Mouse (Mus musculus) intestine, postnatal 0 days (tissue): Measurements from ENCODE around the gene Tec. TPM values are rescaled to one million over a fixed set of nuclear protein-coding genes. Genes with fewer than 3 reads are reported as not detected.

Experiments
- ATAC-seq: fragments of 200-750 bp; cut with Nextera tagmentation; 2 replicates; pipeline ENCODE4 v1.8.0; 2017; ENCODE audit warnings: mild to moderate bottlenecking, moderate TSS enrichment, moderate library complexity
- H3K27ac ChIP-seq: fragments of 300-500 bp; sonication (generic); 2 replicates; pipeline ENCODE4 v1.5.1; 2014; ENCODE audit warnings: mild to moderate bottlenecking, low read depth, low read length, moderate library complexity
- H3K27me3 ChIP-seq: fragments of 300-500 bp; sonication (generic); replicated peaks from 2 replicates; pipeline ENCODE4 v1.6.1; 2014; ENCODE audit warnings: low read length, mixed read lengths; ENCODE audit not compliant: control insufficient read depth, insufficient read depth
- H3K36me3 ChIP-seq: fragments of 300-500 bp; sonication (generic); 2 replicates; pipeline ENCODE4 v1.6.1; 2014; ENCODE audit warnings: mild to moderate bottlenecking, moderate library complexity; ENCODE audit not compliant: control insufficient read depth, insufficient read depth
- H3K4me1 ChIP-seq: fragments of 300-500 bp; sonication (generic); replicated peaks from 2 replicates; pipeline ENCODE4 v1.6.1; 2014; ENCODE audit warnings: antibody characterized with exemption, low read length, mixed read lengths; ENCODE audit not compliant: control insufficient read depth, insufficient read depth
- H3K4me2 ChIP-seq: fragments of 300-500 bp; sonication (generic); replicated peaks from 2 replicates; pipeline ENCODE4 v1.6.1; 2014; ENCODE audit warnings: low read depth, mild to moderate bottlenecking, moderate library complexity
- H3K4me3 ChIP-seq: fragments of 300-500 bp; sonication (generic); 2 replicates; pipeline ENCODE4 v1.5.1; 2014; ENCODE audit warnings: low read depth, low read length
- H3K9ac ChIP-seq: fragments of 300-500 bp; sonication (generic); 2 replicates; pipeline ENCODE4 v1.6.1; 2014; ENCODE audit warnings: mild to moderate bottlenecking, low read depth, low read length
- H3K9me3 ChIP-seq: fragments of 300-500 bp; sonication (generic); 2 replicates; pipeline ENCODE4 v1.6.1; 2016; ENCODE audit warnings: mixed run types; ENCODE audit not compliant: control insufficient read depth
- CTCF ChIP-seq: sonication (generic); IDR thresholded peaks from 2 replicates; pipeline ENCODE4 v1.5.1; 2016; ENCODE audit warnings: low read depth, mild to moderate bottlenecking, control low read depth, antibody characterized with exemption, moderate library complexity
- WGBS: fragments of 180-500 bp; shearing (Covaris S2); extraction: QIAGEN DNeasy Blood & Tissue Kit; methylation state at CpG from one replicate; pipeline ENCODE4 v1.1.7; 2014; 5-methylcytosine and 5-hydroxymethylcytosine counted together
- polyA plus RNA-seq: library from polyadenylated mRNA; unstranded; fragments of >200 nt; fragmentation: Nextera tagmentation; extraction: Ambion mirVana; gene quantifications from 2 replicates; pipeline ENCODE4 v1.2.1, GENCODE M21; 2015

The Tec gene
- polyA plus RNA-seq, 1 experiment from 2014 or later: 12.4 TPM

- no peak overlapping the region for H3K9ac ChIP-seq
- WGBS: 91% methylated on average over 7 of the region's 7 CpGs
- no peaks in the 10 kb centered on the region for H3K27me3 ChIP-seq
- no peak overlapping the region for H3K4me2 ChIP-seq
- H3K4me1 ChIP-seq: no peaks in the 10 kb centered on the region
- H3K4me3 ChIP-seq: no peak overlapping the region
- H3K36me3 ChIP-seq: 0 out of 2 replicates have a peak, but pooled peaks cover 4% of the 10 kb centered on the region
- TF ChIP-seq CTCF: no peak
- no peak for ATAC-seq
- H3K9me3 ChIP-seq: no peaks in the 10 kb centered on the region
- no peak overlapping the region for H3K27ac ChIP-seq
Observed at GRCm38 (mm10) chr5:72751056-72751758, 117.1 kb downstream of the Tec start.

- no peaks in the 10 kb centered on the region for H3K27me3 ChIP-seq
- H3K27ac ChIP-seq: no peak overlapping the region
- H3K4me3 ChIP-seq: no peak overlapping the region
- 0 out of 2 replicates have a peak, but pooled peaks cover 2% of the 10 kb centered on the region for H3K36me3 ChIP-seq
- H3K4me2 ChIP-seq: no peak overlapping the region
- TF ChIP-seq CTCF: no peak
- WGBS: 89% methylated on average over 5 of the region's 5 CpGs
- no peak overlapping the region for H3K9ac ChIP-seq
- H3K4me1 ChIP-seq: no peaks in the 10 kb centered on the region
- no peak for ATAC-seq
- H3K9me3 ChIP-seq: no peaks in the 10 kb centered on the region
Observed at GRCm38 (mm10) chr5:72750226-72750625, 118.1 kb downstream of the Tec start.

- Histone ChIP-seq H3K27me3 (no peaks in the 10 kb centered on the region), H3K36me3 (no peaks in the 10 kb centered on the region), H3K4me2 (no peak overlapping the region), H3K27ac (no peak overlapping the region; the same call in 1 of the 2 replicates), H3K4me3 (no peak overlapping the region), H3K4me1 (no peaks in the 10 kb centered on the region), H3K9me3 (no peaks in the 10 kb centered on the region), H3K9ac (no peak overlapping the region)
- no peak for TF ChIP-seq CTCF
- WGBS: 51% methylated on average over 7 of the region's 7 CpGs
- peak; percentile 83 for ATAC-seq
Observed at GRCm38 (mm10) chr5:72748659-72749265, 119.5 kb downstream of the Tec start.

- no peak for TF ChIP-seq CTCF
- H3K4me3 ChIP-seq: no peak overlapping the region
- no peak overlapping the region for H3K9ac ChIP-seq
- no peaks in the 10 kb centered on the region for H3K27me3 ChIP-seq
- no peaks in the 10 kb centered on the region for H3K36me3 ChIP-seq
- no peaks in the 10 kb centered on the region for H3K4me1 ChIP-seq
- H3K4me2 ChIP-seq: no peak overlapping the region
- 84% methylated on average over 4 of the region's 4 CpGs for WGBS
- H3K9me3 ChIP-seq: no peaks in the 10 kb centered on the region
- no peak overlapping the region for H3K27ac ChIP-seq
- ATAC-seq: no peak
Observed at GRCm38 (mm10) chr5:72747384-72747783, 120.9 kb downstream of the Tec start.

- no peaks in the 10 kb centered on the region for H3K36me3 ChIP-seq
- WGBS: 57% methylated on average over 4 of the region's 4 CpGs
- H3K27me3 ChIP-seq: no peaks in the 10 kb centered on the region
- H3K9me3 ChIP-seq: no peaks in the 10 kb centered on the region
- no peak overlapping the region for H3K4me2 ChIP-seq
- H3K4me3 ChIP-seq: no peak overlapping the region
- TF ChIP-seq CTCF: no peak
- no peak overlapping the region for H3K27ac ChIP-seq
- no peak for ATAC-seq
- no peaks in the 10 kb centered on the region for H3K4me1 ChIP-seq
- H3K9ac ChIP-seq: no peak overlapping the region
Observed at GRCm38 (mm10) chr5:72746461-72746860, 121.8 kb downstream of the Tec start.

- no peak for ATAC-seq
- Histone ChIP-seq H3K27ac (no peak overlapping the region), H3K4me1 (no peaks in the 10 kb centered on the region), H3K36me3 (no peaks in the 10 kb centered on the region), H3K9ac (no peak overlapping the region), H3K4me3 (no peak overlapping the region), H3K4me2 (no peak overlapping the region), H3K27me3 (no peaks in the 10 kb centered on the region), H3K9me3 (no peaks in the 10 kb centered on the region)
- TF ChIP-seq CTCF: no peak
- 94% methylated on average over 6 of the region's 6 CpGs for WGBS
Observed at GRCm38 (mm10) chr5:72743103-72743502, 125.2 kb downstream of the Tec start.
